Mouse (Mus musculus) G1E (cell line): ENCODE measurements at regions not wholly inside any gene's neighbourhood (a gene's known extent, or its start where the extent isn't known, plus 50 kb on each side); places are given as distances from the start of the nearest gene placed in this dataset.

Experiments
- CTCF ChIP-seq: IDR thresholded peaks from 2 replicates; pipeline ENCODE4 v1.5.1; 2012; ENCODE audit warnings: low read depth, low read length, inconsistent platforms, mixed read lengths
- TAL1 ChIP-seq: conservative IDR thresholded peaks from 2 replicates; pipeline ENCODE4 v1.6.1; 2012; ENCODE audit warnings: low read depth, low read length, inconsistent platforms, mixed read lengths

DNA sequence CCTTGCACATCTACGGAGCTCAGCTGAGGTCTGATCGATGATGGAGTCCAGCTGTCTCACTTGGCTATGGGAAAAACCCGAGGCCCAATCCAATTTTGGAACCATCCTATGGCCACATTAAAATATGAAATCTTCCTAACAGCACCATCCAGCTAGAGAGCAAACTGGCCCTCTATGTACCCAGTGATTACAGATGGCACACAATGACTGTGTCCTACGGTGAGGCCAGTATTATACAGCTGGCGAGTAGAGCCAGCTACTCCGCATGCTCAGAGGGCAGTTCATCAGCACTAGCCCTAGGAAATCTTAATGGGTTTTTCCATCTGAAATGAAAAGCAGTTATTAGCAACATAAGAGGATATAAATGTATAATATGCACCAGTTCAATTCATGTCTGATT is 194.3 kb downstream of the Htr7 start:
- no peak for TF ChIP-seq CTCF
- TF ChIP-seq TAL1 = no peak
